Mouse (Mus musculus): ENCODE results near the gene Trit1.
"Not testable (repeated sequence)": the region's sequence is repeated elsewhere in the genome, so short reads cannot be mapped to it uniquely, and the experiment has no call there.

The Trit1 gene

GRCm38 (mm10) chr4:122998537-122999262, 17.7 kb upstream of the Trit1 start:
- no peak for DNase-seq

GRCm38 (mm10) chr4:122999263-122999691, 17.1 kb upstream of the Trit1 start:
- no peak for DNase-seq

- no peak for DNase-seq
Observed at GRCm38 (mm10) chr4:123000130-123000529, 16.3 kb upstream of the Trit1 start.

GRCm38 (mm10) chr4:123000617-123001342, 15.6 kb upstream of the Trit1 start:
- DNase-seq: no peak

GRCm38 (mm10) chr4:123005054-123005966, 11.1 kb upstream of the Trit1 start:
- no peak for DNase-seq

GRCm38 (mm10) chr4:123012501-123012900, 3.9 kb upstream of the Trit1 start:
- DNase-seq: not testable (repeated sequence)

GRCm38 (mm10) chr4:123013346-123013945, 3.0 kb upstream of the Trit1 start:
- DNase-seq: no peak

GRCm38 (mm10) chr4:123013949-123014406, 2.4 kb upstream of the Trit1 start:
- DNase-seq: no peak

GRCm38 (mm10) chr4:123014501-123015282, 1.7 kb upstream of the Trit1 start:
- no peak for DNase-seq

GRCm38 (mm10) chr4:123021591-123021990, 5.2 kb downstream of the Trit1 start:
- no peak for DNase-seq

- no peak for DNase-seq
Observed at GRCm38 (mm10) chr4:123022896-123023295, 6.5 kb downstream of the Trit1 start.

- no peak for DNase-seq
Observed at GRCm38 (mm10) chr4:123025418-123025817, 9.0 kb downstream of the Trit1 start.

- peak in 1 of 2 experiments; percentile 13 for DNase-seq
Observed at GRCm38 (mm10) chr4:123026161-123026560, 9.8 kb downstream of the Trit1 start.

GRCm38 (mm10) chr4:123026597-123026996, 10.2 kb downstream of the Trit1 start:
- no peak for DNase-seq

- DNase-seq: no peak
Observed at GRCm38 (mm10) chr4:123034841-123035240, 18.4 kb downstream of the Trit1 start.

- DNase-seq: no peak
Observed at GRCm38 (mm10) chr4:123035636-123036035, 19.2 kb downstream of the Trit1 start.

- DNase-seq: no peak
Observed at GRCm38 (mm10) chr4:123036710-123037109, 20.3 kb downstream of the Trit1 start.

- DNase-seq: no peak
Observed at GRCm38 (mm10) chr4:123041131-123041530, 24.7 kb downstream of the Trit1 start.

- DNase-seq: no peak
Observed at GRCm38 (mm10) chr4:123043858-123044257, 27.5 kb downstream of the Trit1 start.

- DNase-seq: no peak
Observed at GRCm38 (mm10) chr4:123044842-123045241, 28.4 kb downstream of the Trit1 start.

- no peak for DNase-seq
Observed at GRCm38 (mm10) chr4:123046300-123046699, 29.9 kb downstream of the Trit1 start.

All from thymus, postnatal 36 days (tissue).